Mouse (Mus musculus) heart, adult 2 months (tissue): ENCODE data around the gene Prn.

ENCODE experiments used
- CTCF ChIP-seq: fragments of 200-600 bp; IDR thresholded peaks from 2 replicates; pipeline ENCODE4 v1.8.1; 2022; ENCODE audit warnings: antibody characterized with exemption, mild to moderate bottlenecking, moderate library complexity
- EP300 ChIP-seq: fragments of 200-500 bp; IDR thresholded peaks from 2 replicates; pipeline ENCODE4 v1.6.1; 2011; ENCODE audit warnings: low read depth, low read length, control low read depth; ENCODE audit not compliant: insufficient read depth
- POLR2A ChIP-seq: fragments of 200-500 bp; IDR thresholded peaks from 2 replicates; pipeline ENCODE4 v1.6.1; 2011; ENCODE audit warnings: mild to moderate bottlenecking, low read depth, low read length, control low read depth; ENCODE audit not compliant: insufficient read depth

- TF ChIP-seq EP300 (no peak), CTCF (no peak), POLR2A (no peak)
Measured at GRCm38 (mm10) chr2:131993151-131993550, 83.4 kb downstream of the Prn start.
